Mouse (Mus musculus): ENCODE data around the gene Ctsf. TPM values are rescaled to one million over a fixed set of nuclear protein-coding genes. Genes with fewer than 3 reads are reported as not detected.

Ctsf gene
- polyA plus RNA-seq, 1 experiment from 2014 or later = 61.8 TPM

DNA sequence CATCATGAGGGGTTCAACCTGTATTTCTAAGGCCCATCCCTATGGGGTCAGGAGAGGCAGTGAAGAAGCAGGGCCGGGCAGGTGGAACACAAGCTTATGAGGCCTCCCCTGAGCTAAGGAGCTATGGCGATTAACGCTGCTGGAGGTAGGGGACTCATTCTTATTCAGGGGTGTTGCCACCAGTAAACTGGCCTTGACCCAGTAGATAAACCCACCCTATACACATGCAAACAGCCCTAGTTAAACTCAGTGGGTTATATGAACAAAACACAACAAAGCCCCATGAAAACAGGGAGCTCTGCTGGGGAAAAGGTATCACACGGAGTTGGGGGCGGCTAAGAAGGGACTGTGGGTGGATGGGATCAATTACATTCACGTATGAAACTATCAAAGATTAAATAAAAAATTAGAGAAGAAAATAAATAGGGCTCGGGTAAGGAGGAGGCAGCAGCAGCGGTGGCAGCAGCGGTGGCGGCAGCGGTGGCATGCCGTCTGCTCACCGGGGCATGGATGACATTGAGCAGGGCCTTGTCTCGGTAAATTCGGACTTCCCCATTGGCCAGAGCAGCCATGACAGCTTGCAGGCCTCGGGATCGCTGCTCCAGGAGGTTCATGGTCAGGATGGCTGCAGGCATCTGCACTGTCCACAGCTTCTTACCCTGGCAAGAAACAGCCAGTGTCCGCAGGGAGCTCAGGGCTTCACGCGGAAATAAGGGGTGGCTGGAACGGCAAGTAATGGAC, 42.0 kb downstream of the Ctsf start:
- Histone ChIP-seq H3K9ac (no peak overlapping the region), H3K27me3 (replicated peaks) (no peaks in the 10 kb centered on the region), H3K9me3 (no peaks in the 10 kb centered on the region), H3K27ac (no peak overlapping the region), H3K4me2 (replicated peaks) (no peak overlapping the region), H3K4me3 (no peak overlapping the region), H3K36me3 (peaks cover 49% of the 10 kb centered on the region), H3K4me1 (no peaks in the 10 kb centered on the region)
- WGBS = 51% methylated on average over 21 of the region's 21 CpGs
- ATAC-seq (ENCODE audit: low FRiP score, low read depth) = no peak

DNA sequence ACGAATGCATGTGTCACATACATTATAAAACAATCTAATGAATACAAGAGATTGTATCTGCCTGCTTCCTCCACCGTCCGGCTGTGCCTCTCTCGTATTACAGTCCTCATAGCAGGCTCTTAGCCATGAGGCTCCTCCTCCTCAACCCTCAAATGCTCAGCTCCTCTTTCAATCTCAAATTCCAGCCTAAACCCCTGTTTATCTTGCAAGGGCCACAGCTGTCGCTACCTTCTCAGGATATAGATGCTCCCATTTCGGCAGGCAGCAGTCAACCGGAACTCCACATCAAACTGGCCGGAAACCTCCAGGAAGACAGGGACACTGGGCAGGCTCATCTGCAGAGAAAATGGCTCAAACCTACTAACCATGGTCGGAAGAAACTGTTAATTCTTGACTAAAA, 44.0 kb downstream of the Ctsf start:
- peaks cover 52% of the 10 kb centered on the region for H3K36me3 ChIP-seq
- 79% methylated on average over 9 of the region's 9 CpGs for WGBS
- H3K27ac ChIP-seq = no peak overlapping the region
- no peaks in the 10 kb centered on the region for H3K27me3 ChIP-seq (replicated peaks)
- H3K4me3 ChIP-seq = no peak overlapping the region
- no peak overlapping the region for H3K4me2 ChIP-seq (replicated peaks)
- ATAC-seq (ENCODE audit: low FRiP score, low read depth) = no peak
- H3K9me3 ChIP-seq = no peaks in the 10 kb centered on the region
- no peak overlapping the region for H3K9ac ChIP-seq
- H3K4me1 ChIP-seq = no peaks in the 10 kb centered on the region

DNA sequence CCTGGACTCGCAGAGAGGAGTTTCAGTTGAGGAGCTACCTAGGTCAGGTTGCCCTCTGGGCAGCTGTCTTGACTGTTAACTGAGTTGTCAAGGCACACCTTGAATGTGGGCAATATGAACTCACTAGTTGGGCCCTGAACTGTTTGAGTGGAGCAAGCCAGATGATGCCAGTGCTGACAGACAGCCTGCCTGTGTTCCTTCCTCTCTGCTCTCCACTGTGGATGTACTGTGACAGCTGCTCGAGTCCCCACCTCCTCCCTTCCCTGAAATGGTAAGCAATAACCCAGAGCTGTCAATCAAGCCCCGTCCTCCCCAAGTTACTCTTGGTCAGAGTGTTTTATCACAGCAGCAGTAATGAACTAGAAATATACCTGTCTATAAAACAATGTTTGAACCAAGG, 45.0 kb downstream of the Ctsf start:
- Histone ChIP-seq H3K27ac (no peak overlapping the region), H3K9me3 (no peaks in the 10 kb centered on the region), H3K4me2 (replicated peaks) (no peak overlapping the region), H3K4me1 (no peaks in the 10 kb centered on the region), H3K36me3 (peaks cover 52% of the 10 kb centered on the region), H3K4me3 (no peak overlapping the region), H3K9ac (no peak overlapping the region), H3K27me3 (replicated peaks) (no peaks in the 10 kb centered on the region)
- ATAC-seq (ENCODE audit: low FRiP score, low read depth) = no peak
- 78% methylated on average over 3 of the region's 3 CpGs for WGBS

- Histone ChIP-seq H3K4me3 (peak within 1 kb of the TSS; percentile 58), H3K27me3 (replicated peaks) (no peaks in the 10 kb centered on the region), H3K27ac (no peak within 1 kb of the TSS), H3K9ac (peak within 1 kb of the TSS; percentile 48), H3K4me2 (replicated peaks) (peak within 1 kb of the TSS; percentile 73), H3K4me1 (peaks cover 5% of the 10 kb centered on the region), H3K9me3 (no peaks in the 10 kb centered on the region), H3K36me3 (peaks cover 49% of the 10 kb centered on the region)
- WGBS = 9% methylated on average over 31 of the region's 31 CpGs
- peak; percentile 58; the same call in 1 of the 2 replicates for ATAC-seq (ENCODE audit: low FRiP score, low read depth)
These were observed 51.3 kb downstream of the Ctsf start, which contains the start of gene Bbs1 for GRCm38 (mm10) chr19:4905979-4906794. Gene Bbs1 (minus strand): TSS chr19:4906628.

DNA sequence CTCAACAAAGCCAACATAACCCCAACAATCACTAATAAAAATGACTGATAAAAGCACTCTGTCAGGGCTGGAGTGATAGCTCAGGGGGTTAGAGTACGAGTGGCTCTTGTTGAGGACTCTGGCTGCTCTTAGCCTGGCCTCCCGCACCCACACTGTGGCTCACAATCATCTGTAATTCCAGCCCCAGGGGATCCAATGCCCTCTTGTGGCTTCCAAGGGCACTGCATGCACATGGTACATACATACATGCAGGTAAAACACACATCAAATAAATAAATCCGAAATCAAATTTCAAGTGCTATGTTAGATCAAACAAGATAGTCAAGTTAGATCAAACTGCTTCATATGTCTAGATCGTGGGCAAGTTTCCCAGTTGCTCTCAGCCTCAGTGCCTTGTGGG, 53.2 kb downstream of the Ctsf start:
- Histone ChIP-seq H3K27me3 (replicated peaks) (no peaks in the 10 kb centered on the region), H3K9me3 (no peaks in the 10 kb centered on the region), H3K36me3 (peaks cover 54% of the 10 kb centered on the region), H3K9ac (no peak overlapping the region), H3K4me3 (no peak overlapping the region), H3K27ac (no peak overlapping the region), H3K4me2 (replicated peaks) (no peak overlapping the region), H3K4me1 (peaks cover 5% of the 10 kb centered on the region)
- WGBS = 84% methylated on average over 4 of the region's 4 CpGs
- no peak for ATAC-seq (ENCODE audit: low FRiP score, low read depth)

DNA sequence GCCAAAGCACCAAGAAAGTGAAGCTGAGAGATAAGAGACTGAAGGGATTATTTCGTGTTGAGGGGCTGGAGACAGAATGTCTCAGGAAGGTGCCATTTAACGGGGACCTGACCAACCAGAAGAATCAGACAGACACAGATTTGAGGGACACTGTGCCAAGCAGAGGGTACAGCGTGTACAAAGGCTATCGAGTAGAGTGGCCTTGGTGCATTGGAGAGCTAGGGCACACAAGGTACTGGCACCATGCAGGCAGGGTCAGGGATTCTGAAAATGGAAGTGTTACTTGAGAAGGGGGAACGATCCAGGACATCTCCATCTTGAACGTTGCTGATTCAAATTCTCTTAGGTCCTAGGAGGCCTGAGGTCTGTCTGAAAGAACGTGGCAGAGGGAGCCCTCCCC, 54.4 kb downstream of the Ctsf start:
- Histone ChIP-seq H3K9ac (no peak overlapping the region), H3K9me3 (no peaks in the 10 kb centered on the region), H3K4me2 (replicated peaks) (no peak overlapping the region), H3K36me3 (peaks cover 60% of the 10 kb centered on the region), H3K4me1 (peaks cover 5% of the 10 kb centered on the region), H3K4me3 (no peak overlapping the region), H3K27ac (no peak overlapping the region), H3K27me3 (replicated peaks) (no peaks in the 10 kb centered on the region)
- ATAC-seq (ENCODE audit: low FRiP score, low read depth) = no peak
- WGBS = 93% methylated on average over 7 of the region's 7 CpGs

Other genes starting within 250 kb of the Ctsf start
- 15.6 and 17.9 TPM in 2 replicates for gene Lrfn4, start 239.5 kb upstream of the Ctsf start, polyA plus RNA-seq (2016; fragmentation: Nextera tagmentation; extraction: Ambion mirVana)
- 56.1 and 60.5 TPM in 2 replicates for gene Rce1, start 229.5 kb upstream of the Ctsf start, polyA plus RNA-seq (2016; fragmentation: Nextera tagmentation; extraction: Ambion mirVana)
- gene Gm960, start 156.5 kb upstream of the Ctsf start, polyA plus RNA-seq (2016; fragmentation: Nextera tagmentation; extraction: Ambion mirVana) = 3.8 and 5.9 TPM in 2 replicates
- 39.5 and 41.8 TPM in 2 replicates for gene Sptbn2, start 144.0 kb upstream of the Ctsf start, polyA plus RNA-seq (2016; fragmentation: Nextera tagmentation; extraction: Ambion mirVana)
- gene Rbm4b, start 98.6 kb upstream of the Ctsf start, polyA plus RNA-seq (2016; fragmentation: Nextera tagmentation; extraction: Ambion mirVana) = 157 and 164 TPM in 2 replicates
- 102 and 106 TPM in 2 replicates for gene Rbm4, start 61.2 kb upstream of the Ctsf start, polyA plus RNA-seq (2016; fragmentation: Nextera tagmentation; extraction: Ambion mirVana)
- 28.1 and 34.7 TPM in 2 replicates for gene Gm21992, start 43.5 kb upstream of the Ctsf start, polyA plus RNA-seq (2016; fragmentation: Nextera tagmentation; extraction: Ambion mirVana)
- 96.3 and 97.1 TPM in 2 replicates for gene Rbm14, start 43.5 kb upstream of the Ctsf start, polyA plus RNA-seq (2016; fragmentation: Nextera tagmentation; extraction: Ambion mirVana)
- 42.3 and 44.1 TPM in 2 replicates for gene Ccs, start 15.8 kb upstream of the Ctsf start, polyA plus RNA-seq (2016; fragmentation: Nextera tagmentation; extraction: Ambion mirVana)
- gene Ccdc87, start 15.8 kb upstream of the Ctsf start, polyA plus RNA-seq (2016; fragmentation: Nextera tagmentation; extraction: Ambion mirVana) = 0.14 and 0.26 TPM in 2 replicates
- gene Actn3, start 22.8 kb downstream of the Ctsf start, polyA plus RNA-seq (2016; fragmentation: Nextera tagmentation; extraction: Ambion mirVana) = 3.3 TPM in 2 replicates
- 21.4 and 22.1 TPM in 2 replicates for gene Zdhhc24, start 23.5 kb downstream of the Ctsf start, polyA plus RNA-seq (2016; fragmentation: Nextera tagmentation; extraction: Ambion mirVana)
- gene Bbs1, start 51.5 kb downstream of the Ctsf start, polyA plus RNA-seq (2016; fragmentation: Nextera tagmentation; extraction: Ambion mirVana) = 8.1 and 10.5 TPM in 2 replicates
- gene Dpp3, start 73.2 kb downstream of the Ctsf start, polyA plus RNA-seq (2016; fragmentation: Nextera tagmentation; extraction: Ambion mirVana) = 167 and 171 TPM in 2 replicates
- 4.9 and 6.5 TPM in 2 replicates for gene Peli3, start 88.0 kb downstream of the Ctsf start, polyA plus RNA-seq (2016; fragmentation: Nextera tagmentation; extraction: Ambion mirVana)
- gene Mrpl11, start 107.0 kb downstream of the Ctsf start, polyA plus RNA-seq (2016; fragmentation: Nextera tagmentation; extraction: Ambion mirVana) = 126 and 132 TPM in 2 replicates
- 0.06 and 0.08 TPM in 2 replicates for gene Npas4, start 135.2 kb downstream of the Ctsf start, polyA plus RNA-seq (2016; fragmentation: Nextera tagmentation; extraction: Ambion mirVana)
- gene Slc29a2, start 168.7 kb downstream of the Ctsf start, polyA plus RNA-seq (2016; fragmentation: Nextera tagmentation; extraction: Ambion mirVana) = 6.1 and 6.2 TPM in 2 replicates
- 48.2 and 50.0 TPM in 2 replicates for gene B4gat1, start 183.7 kb downstream of the Ctsf start, polyA plus RNA-seq (2016; fragmentation: Nextera tagmentation; extraction: Ambion mirVana)
- gene AC124502.3, start 183.8 kb downstream of the Ctsf start, polyA plus RNA-seq (2016; fragmentation: Nextera tagmentation; extraction: Ambion mirVana) = 2.4 and 3.4 TPM in 2 replicates
- 58.7 TPM in 2 replicates for gene Brms1, start 186.2 kb downstream of the Ctsf start, polyA plus RNA-seq (2016; fragmentation: Nextera tagmentation; extraction: Ambion mirVana)
- gene Rin1, start 195.4 kb downstream of the Ctsf start, polyA plus RNA-seq (2016; fragmentation: Nextera tagmentation; extraction: Ambion mirVana) = 2.0 and 2.5 TPM in 2 replicates
- 22.9 and 26.3 TPM in 2 replicates for gene Cd248, start 212.9 kb downstream of the Ctsf start, polyA plus RNA-seq (2016; fragmentation: Nextera tagmentation; extraction: Ambion mirVana)
- gene Tmem151a, start 230.4 kb downstream of the Ctsf start, polyA plus RNA-seq (2016; fragmentation: Nextera tagmentation; extraction: Ambion mirVana) = 2.5 and 2.8 TPM in 2 replicates
- 66.3 and 69.1 TPM in 2 replicates for gene Yif1a, start 233.4 kb downstream of the Ctsf start, polyA plus RNA-seq (2016; fragmentation: Nextera tagmentation; extraction: Ambion mirVana)
- gene Cnih2, start 243.4 kb downstream of the Ctsf start, polyA plus RNA-seq (2016; fragmentation: Nextera tagmentation; extraction: Ambion mirVana) = 231 and 236 TPM in 2 replicates